Mouse (Mus musculus) T-cell, adult 2 months (primary cell): ENCODE results near the gene Cldn5.
A peak's percentile ranks its signal among the peaks of the same experiment; 100 is the strongest.

Experiments used
- DNase-seq: peaks from one replicate; pipeline ENCODE4 v3.0.0; 2022; ENCODE audit warnings: low spot score

Gene Cldn5

GRCm38 (mm10) chr16:18785485-18785884 is 8.8 kb downstream of the Cldn5 start:
- no peak for DNase-seq

GRCm38 (mm10) chr16:18786652-18787051 is 10.0 kb downstream of the Cldn5 start:
- no peak for DNase-seq

GRCm38 (mm10) chr16:18788627-18789406 is 12.2 kb downstream of the Cldn5 start:
- DNase-seq: no peak

- DNase-seq: no peak
Measured at GRCm38 (mm10) chr16:18795223-18795899, 18.7 kb downstream of the Cldn5 start.

- no peak for DNase-seq
Measured at GRCm38 (mm10) chr16:18796645-18797044, 20.0 kb downstream of the Cldn5 start.

- no peak for DNase-seq
Measured at GRCm38 (mm10) chr16:18798151-18798550, 21.5 kb downstream of the Cldn5 start.

GRCm38 (mm10) chr16:18798841-18799240 is 22.2 kb downstream of the Cldn5 start:
- no peak for DNase-seq

- DNase-seq: no peak
Measured at GRCm38 (mm10) chr16:18805746-18806145, 29.1 kb downstream of the Cldn5 start.

- no peak for DNase-seq
Measured at GRCm38 (mm10) chr16:18809001-18809400, 32.4 kb downstream of the Cldn5 start.

GRCm38 (mm10) chr16:18811032-18811431 is 34.4 kb downstream of the Cldn5 start:
- peak; percentile 8 for DNase-seq

GRCm38 (mm10) chr16:18811468-18812384 is 35.1 kb downstream of the Cldn5 start, which contains the start of the genes Ufd1 and Cdc45:
Ufd1 (plus strand) TSS chr16:18811779.
Cdc45 (minus strand) TSS chr16:18811987.
- peak; percentile 92 for DNase-seq

- no peak for DNase-seq
Measured at GRCm38 (mm10) chr16:18812385-18812910, 35.8 kb downstream of the Cldn5 start.

- DNase-seq: no peak
Measured at GRCm38 (mm10) chr16:18822356-18822755, 45.7 kb downstream of the Cldn5 start.

- DNase-seq: no peak
Measured at GRCm38 (mm10) chr16:18822925-18823324, 46.3 kb downstream of the Cldn5 start.
